Mouse (Mus musculus) liver, postnatal 0 days (tissue): ENCODE results near the gene Hoxa2. TPM values are rescaled to one million over a fixed set of nuclear protein-coding genes. Genes with fewer than 3 reads are reported as not detected.

ENCODE experiments used
- ATAC-seq: fragments of 200-750 bp; cut with Nextera tagmentation; 2 replicates; pipeline ENCODE4 v1.8.0; 2017; ENCODE audit warnings: mild to moderate bottlenecking, moderate library complexity
- DNase-seq: peaks from one replicate; pipeline ENCODE4 v3.0.0-alpha.2; 2016
- H3K27ac ChIP-seq: fragments of 300-500 bp; sonication (generic); 2 replicates; pipeline ENCODE4 v1.5.1; 2014; ENCODE audit warnings: antibody characterized with exemption, moderate library complexity, mild to moderate bottlenecking, low read depth
- H3K27me3 ChIP-seq: fragments of 300-500 bp; sonication (generic); 2 replicates; pipeline ENCODE4 v1.6.1; 2014; ENCODE audit warnings: low read length, control low read depth, mixed read lengths; ENCODE audit not compliant: insufficient read depth
- H3K36me3 ChIP-seq: fragments of 300-500 bp; sonication (generic); replicated peaks from 2 replicates; pipeline ENCODE4 v1.6.1; 2014; ENCODE audit warnings: mild to moderate bottlenecking, control low read depth, low read length, moderate library complexity, mixed read lengths; ENCODE audit not compliant: insufficient read depth
- H3K4me1 ChIP-seq: fragments of 300-500 bp; sonication (generic); 2 replicates; pipeline ENCODE4 v1.6.1; 2014; ENCODE audit warnings: antibody characterized with exemption, mild to moderate bottlenecking, control low read depth; ENCODE audit not compliant: insufficient read depth
- H3K4me2 ChIP-seq: fragments of 300-500 bp; sonication (generic); 2 replicates; pipeline ENCODE4 v1.6.1; 2014; ENCODE audit warnings: low read depth, mild to moderate bottlenecking, low read length, moderate library complexity, mixed read lengths
- H3K4me3 ChIP-seq: fragments of 300-500 bp; sonication (generic); 2 replicates; pipeline ENCODE4 v1.5.1; 2014; ENCODE audit warnings: low read depth, low read length
- H3K9ac ChIP-seq: fragments of 300-500 bp; sonication (generic); replicated peaks from 2 replicates; pipeline ENCODE4 v1.6.1; 2014; ENCODE audit warnings: mild to moderate bottlenecking, moderate library complexity
- H3K9me3 ChIP-seq: fragments of 300-500 bp; sonication (generic); 2 replicates; pipeline ENCODE4 v1.6.1; 2016; ENCODE audit warnings: mild to moderate bottlenecking, control low read depth, low read length, mixed read lengths
- CTCF ChIP-seq: sonication (generic); IDR thresholded peaks from 2 replicates; pipeline ENCODE4 v1.5.1; 2016; ENCODE audit warnings: antibody characterized with exemption, low read depth
- EP300 ChIP-seq: IDR thresholded peaks from 2 replicates; pipeline ENCODE4 v1.6.1; 2016; ENCODE audit warnings: antibody characterized with exemption, low read depth, mild to moderate bottlenecking
- WGBS: fragments of 180-500 bp; shearing (Covaris S2); extraction: QIAGEN DNeasy Blood & Tissue Kit; methylation state at CpG from one replicate; pipeline ENCODE4 v1.1.7; 2014; ENCODE audit not compliant: insufficient replicate concordance; 5-methylcytosine and 5-hydroxymethylcytosine counted together
- polyA plus RNA-seq: library from polyadenylated mRNA; unstranded; fragments of >200 nt; fragmentation: Nextera tagmentation; extraction: Ambion mirVana; gene quantifications from 2 replicates; pipeline ENCODE4 v1.2.1, GENCODE M21; 2015

The Hoxa2 gene
- polyA plus RNA-seq, 1 experiment from 2014 or later, result 0.39 TPM

DNA sequence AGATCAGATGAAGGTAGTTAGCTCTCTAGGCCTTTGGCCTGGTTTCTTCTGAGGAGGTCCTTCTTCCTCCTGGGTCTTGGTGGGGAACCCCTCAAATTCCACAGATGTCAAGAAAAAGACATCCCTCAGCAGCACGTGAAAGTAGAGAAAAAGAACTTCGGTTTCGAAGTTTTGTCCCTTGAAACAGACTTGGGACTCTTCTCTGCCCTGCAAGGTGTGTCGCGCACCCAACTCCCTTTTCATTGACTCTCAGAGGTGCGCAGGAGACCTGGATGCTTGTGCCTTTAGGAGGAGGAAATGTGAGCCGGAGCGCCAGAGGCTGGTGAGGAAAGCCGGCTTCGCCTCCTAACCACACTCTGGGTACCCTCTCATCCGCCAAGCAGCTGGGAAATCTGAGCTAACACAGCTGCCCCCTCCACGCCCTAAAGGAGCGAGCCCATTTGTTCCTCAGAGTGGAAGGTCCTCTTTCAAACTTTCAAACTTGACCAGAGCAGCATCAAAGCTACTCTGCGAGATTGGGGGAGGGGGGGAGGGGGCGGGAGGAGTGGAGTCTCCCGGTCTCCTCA lies 14.1 kb downstream of the Hoxa2 start:
- DNase-seq (no peak), ATAC-seq (no peak)
- Histone ChIP-seq H3K4me3 (no peak overlapping the region), H3K36me3 (no peaks in the 10 kb centered on the region), H3K27me3 (peaks cover 65% of the 10 kb centered on the region), H3K4me1 (no peaks in the 10 kb centered on the region), H3K27ac (no peak overlapping the region), H3K4me2 (no peak overlapping the region), H3K9me3 (no peaks in the 10 kb centered on the region), H3K9ac (no peak overlapping the region)
- no peak for TF ChIP-seq EP300
- TF ChIP-seq CTCF, result no peak
- WGBS, result 10% methylated on average over 16 of the region's 16 CpGs

- TF ChIP-seq EP300 (no peak), CTCF (no peak)
- Histone ChIP-seq H3K27me3 (0 out of 2 replicates have a peak, but pooled peaks cover 3% of the 10 kb centered on the region), H3K4me2 (no peak overlapping the region), H3K27ac (no peak overlapping the region), H3K9me3 (no peaks in the 10 kb centered on the region), H3K36me3 (no peaks in the 10 kb centered on the region), H3K4me1 (no peaks in the 10 kb centered on the region), H3K9ac (no peak overlapping the region), H3K4me3 (no peak overlapping the region)
- ATAC-seq (no peak), DNase-seq (no peak)
- 80% methylated on average over 5 of the region's 5 CpGs for WGBS
Measured at GRCm38 (mm10) chr6:52139115-52139514, 25.5 kb downstream of the Hoxa2 start.

- 0 out of 2 replicates have a peak, but pooled peaks cover 2% of the 10 kb centered on the region for H3K27me3 ChIP-seq
- H3K4me1 ChIP-seq, result no peaks in the 10 kb centered on the region
- DNase-seq (no peak), ATAC-seq (no peak)
- H3K9me3 ChIP-seq, result no peaks in the 10 kb centered on the region
- no peak overlapping the region for H3K9ac ChIP-seq
- no peak overlapping the region for H3K27ac ChIP-seq
- H3K4me2 ChIP-seq, result no peak overlapping the region
- TF ChIP-seq CTCF (no peak), EP300 (no peak)
- H3K4me3 ChIP-seq, result no peak overlapping the region
- WGBS, result 68% methylated on average over 10 of the region's 10 CpGs
- no peaks in the 10 kb centered on the region for H3K36me3 ChIP-seq
Measured at GRCm38 (mm10) chr6:52138576-52138975, 26.1 kb downstream of the Hoxa2 start.

GRCm38 (mm10) chr6:52137841-52138535 lies 26.6 kb downstream of the Hoxa2 start:
- Histone ChIP-seq H3K4me2 (no peak overlapping the region), H3K27ac (no peak overlapping the region), H3K4me3 (no peak overlapping the region), H3K9ac (no peak overlapping the region), H3K9me3 (no peaks in the 10 kb centered on the region), H3K36me3 (no peaks in the 10 kb centered on the region), H3K4me1 (no peaks in the 10 kb centered on the region), H3K27me3 (no peaks in the 10 kb centered on the region)
- no peak for DNase-seq
- 68% methylated on average over 9 of the region's 9 CpGs for WGBS
- no peak for ATAC-seq
- TF ChIP-seq CTCF (no peak), EP300 (no peak)

- DNase-seq (no peak), ATAC-seq (no peak)
- H3K4me3 ChIP-seq, result no peak overlapping the region
- no peaks in the 10 kb centered on the region for H3K36me3 ChIP-seq
- 61% methylated on average over 4 of the region's 4 CpGs for WGBS
- no peak overlapping the region for H3K9ac ChIP-seq
- H3K4me2 ChIP-seq, result no peak overlapping the region
- H3K9me3 ChIP-seq, result peaks cover 6% of the 10 kb centered on the region
- TF ChIP-seq CTCF, result no peak
- H3K27me3 ChIP-seq, result no peaks in the 10 kb centered on the region
- no peaks in the 10 kb centered on the region for H3K4me1 ChIP-seq
- no peak overlapping the region for H3K27ac ChIP-seq
Measured at GRCm38 (mm10) chr6:52123673-52124072, 41.0 kb downstream of the Hoxa2 start.

DNA sequence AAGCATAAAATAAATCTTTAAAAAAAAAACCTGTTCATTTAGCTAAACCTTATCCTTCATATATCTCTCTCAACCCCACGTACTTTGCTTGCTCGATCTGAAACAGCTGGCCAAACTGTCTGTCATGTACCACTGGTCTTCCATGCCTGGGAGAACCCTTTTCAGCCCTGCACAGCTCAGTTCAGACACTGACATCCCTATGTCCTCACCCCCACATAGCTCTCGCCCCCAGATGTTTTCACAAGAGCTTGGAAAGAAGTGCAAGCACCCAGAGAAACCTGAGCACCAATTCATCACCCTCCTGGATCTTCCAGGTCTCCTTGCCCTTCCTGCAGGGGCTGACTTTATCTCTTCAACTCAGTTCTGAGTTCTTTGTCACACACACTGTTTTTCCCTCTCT lies 43.5 kb downstream of the Hoxa2 start:
- H3K9me3 ChIP-seq, result no peaks in the 10 kb centered on the region
- H3K27ac ChIP-seq, result no peak overlapping the region
- H3K4me1 ChIP-seq, result no peaks in the 10 kb centered on the region
- DNase-seq (no peak), ATAC-seq (no peak)
- 59% methylated on average over 3 of the region's 3 CpGs for WGBS
- H3K27me3 ChIP-seq, result no peaks in the 10 kb centered on the region
- H3K36me3 ChIP-seq, result no peaks in the 10 kb centered on the region
- H3K9ac ChIP-seq, result no peak overlapping the region
- no peak overlapping the region for H3K4me3 ChIP-seq
- H3K4me2 ChIP-seq, result no peak overlapping the region
- TF ChIP-seq EP300 (no peak), CTCF (no peak)
